In genomic region chr2:131118968-131119574, GRCm38 (mm10) we compare ENCODE assay signal across 22 mouse cellular contexts. TPM values are rescaled to one million over a fixed set of nuclear protein-coding genes. Genes with fewer than 3 reads are reported as not detected.
A peak's percentile ranks its signal among the peaks of the same experiment; 100 is the strongest.
DNase-seq lines count a peak whose midpoint lies in the region; ATAC-seq and TF ChIP-seq lines count a peak whose summit lies in the region.
"Had no signal": no experiment of that assay in that cellular context is flagged by ENCODE, and none has a peak within 500 bp of the region (broad histone marks: within the 10 kb centered on the region; RNA-seq: fewer than 3 reads in every experiment).

No protein-coding gene starts in this region.

- ATAC-seq in intestine, embryonic 15.5 days: peak; percentile 75; the same call in 1 of the 2 replicates
- ATAC-seq in intestine, postnatal 0 days: no peak
- peak; percentile 63; the same call in 1 of the 2 replicates for ATAC-seq in kidney, postnatal 0 days (replicated peaks; ENCODE audit: low FRiP score, low read depth)
- ATAC-seq in intestine, embryonic 16.5 days: peak; percentile 83
- peak; percentile 89 for ATAC-seq in stomach, embryonic 15.5 days (ENCODE audit: insufficient read depth, low FRiP score, low read depth)
- ATAC-seq: activated CD4-positive, CD25-positive, alpha-beta regulatory T cell, adult 4 months; forebrain, embryonic 15.5 days; Patski had no signal

- no peak overlapping the region for H3K9ac ChIP-seq in intestine, embryonic 15.5 days
- H3K9ac ChIP-seq in intestine, postnatal 0 days (ENCODE audit: low read depth, low read length): no peak overlapping the region
- no peak overlapping the region for H3K9ac ChIP-seq in kidney, postnatal 0 days (ENCODE audit: low read depth, low read length)
- no peak overlapping the region for H3K9ac ChIP-seq in intestine, embryonic 16.5 days (ENCODE audit: low read depth, low read length)
- H3K9ac ChIP-seq in stomach, embryonic 15.5 days: no peak overlapping the region
- H3K9ac ChIP-seq: embryonic facial prominence, embryonic 12.5 days; forebrain, embryonic 15.5 days; heart, embryonic 13.5 days; hindbrain, embryonic 12.5 days had no signal

- H3K4me2 ChIP-seq in intestine, embryonic 15.5 days (replicated peaks): no peak overlapping the region
- H3K4me2 ChIP-seq in intestine, postnatal 0 days (replicated peaks; ENCODE audit: low read depth): no peak overlapping the region
- no peak overlapping the region for H3K4me2 ChIP-seq in kidney, postnatal 0 days (ENCODE audit: low read length)
- no peak overlapping the region for H3K4me2 ChIP-seq in intestine, embryonic 16.5 days (ENCODE audit: low read depth, low read length)
- H3K4me2 ChIP-seq in stomach, embryonic 15.5 days: no peak overlapping the region
- H3K4me2 ChIP-seq: embryonic facial prominence, embryonic 12.5 days; forebrain, embryonic 15.5 days; heart, embryonic 13.5 days; hindbrain, embryonic 12.5 days had no signal

- H3K9me3 ChIP-seq in intestine, embryonic 15.5 days: no peaks in the 10 kb centered on the region
- no peaks in the 10 kb centered on the region for H3K9me3 ChIP-seq in intestine, postnatal 0 days (ENCODE audit: control insufficient read depth)
- no peaks in the 10 kb centered on the region for H3K9me3 ChIP-seq in kidney, postnatal 0 days (replicated peaks; ENCODE audit: low read length)
- no peaks in the 10 kb centered on the region for H3K9me3 ChIP-seq in intestine, embryonic 16.5 days (ENCODE audit: control insufficient read depth, low read length)
- H3K9me3 ChIP-seq in stomach, embryonic 15.5 days: no peaks in the 10 kb centered on the region
- H3K9me3 ChIP-seq: embryonic facial prominence, embryonic 12.5 days; forebrain, embryonic 15.5 days; heart, embryonic 13.5 days; hindbrain, embryonic 12.5 days had no signal

- H3K4me1 ChIP-seq in intestine, embryonic 15.5 days (replicated peaks): no peaks in the 10 kb centered on the region
- H3K4me1 ChIP-seq in intestine, postnatal 0 days (replicated peaks; ENCODE audit: control insufficient read depth, insufficient read depth, low read length): no peaks in the 10 kb centered on the region
- no peaks in the 10 kb centered on the region for H3K4me1 ChIP-seq in kidney, postnatal 0 days (replicated peaks; ENCODE audit: insufficient read depth, low read length)
- no peaks in the 10 kb centered on the region for H3K4me1 ChIP-seq in intestine, embryonic 16.5 days (ENCODE audit: control insufficient read depth, insufficient read depth, low read length)
- H3K4me1 ChIP-seq in stomach, embryonic 15.5 days: no peaks in the 10 kb centered on the region; the same call in 1 of the 2 replicates
- H3K4me1 ChIP-seq: embryonic facial prominence, embryonic 12.5 days; forebrain, embryonic 15.5 days; heart, embryonic 13.5 days; hindbrain, embryonic 12.5 days had no signal

- WGBS in intestine, embryonic 15.5 days: 55% methylated on average over 2 of the region's 2 CpGs
- 65% methylated on average over 2 of the region's 2 CpGs for WGBS in intestine, postnatal 0 days
- 77% methylated on average over 2 of the region's 2 CpGs for WGBS in kidney, postnatal 0 days
- WGBS in intestine, embryonic 16.5 days: 58% methylated on average over 2 of the region's 2 CpGs
- WGBS in stomach, embryonic 15.5 days: 68% methylated on average over 2 of the region's 2 CpGs

- no peak for TF ChIP-seq CTCF in intestine, postnatal 0 days (IDR thresholded peaks at IDR 0.05; ENCODE audit: low read depth)
- no peak for TF ChIP-seq CTCF in kidney, postnatal 0 days (IDR thresholded peaks at IDR 0.05; ENCODE audit: low read depth)

- H3K27ac ChIP-seq in intestine, embryonic 15.5 days: no peak overlapping the region
- no peak overlapping the region for H3K27ac ChIP-seq in intestine, postnatal 0 days (ENCODE audit: low read depth, low read length)
- no peak overlapping the region for H3K27ac ChIP-seq in kidney, postnatal 0 days
- H3K27ac ChIP-seq in intestine, embryonic 16.5 days (ENCODE audit: low read length): no peak overlapping the region
- H3K27ac ChIP-seq in stomach, embryonic 15.5 days: no peak overlapping the region
- H3K27ac ChIP-seq: embryonic facial prominence, embryonic 12.5 days; forebrain, embryonic 15.5 days; heart, embryonic 13.5 days; hindbrain, embryonic 12.5 days had no signal

- DNase-seq in kidney, postnatal 0 days (ENCODE audit: low spot score): peak; percentile 84
- DNase-seq in kidney, postnatal 36 days: no peak
- no peak for DNase-seq in thymus, postnatal 4 days
- DNase-seq: adrenal gland, postnatal 14 days; cerebellum, adult 11-12 months; cerebellum, adult 9-10 months; cerebellum, postnatal 25 days; heart, postnatal 36 days had no signal

- H3K27me3 ChIP-seq in intestine, embryonic 15.5 days (replicated peaks): no peaks in the 10 kb centered on the region
- no peaks in the 10 kb centered on the region for H3K27me3 ChIP-seq in intestine, postnatal 0 days (replicated peaks; ENCODE audit: control insufficient read depth, insufficient read depth, low read length)
- H3K27me3 ChIP-seq in kidney, postnatal 0 days (ENCODE audit: insufficient read depth, low read length): no peaks in the 10 kb centered on the region
- H3K27me3 ChIP-seq in intestine, embryonic 16.5 days (replicated peaks; ENCODE audit: control insufficient read depth, insufficient read depth, low read length): no peaks in the 10 kb centered on the region
- no peaks in the 10 kb centered on the region for H3K27me3 ChIP-seq in stomach, embryonic 15.5 days (replicated peaks)
- H3K27me3 ChIP-seq: embryonic facial prominence, embryonic 12.5 days; forebrain, embryonic 15.5 days; heart, embryonic 13.5 days; hindbrain, embryonic 12.5 days had no signal

- no peaks in the 10 kb centered on the region for H3K36me3 ChIP-seq in intestine, embryonic 15.5 days
- no peaks in the 10 kb centered on the region for H3K36me3 ChIP-seq in intestine, postnatal 0 days (ENCODE audit: control insufficient read depth, insufficient read depth)
- H3K36me3 ChIP-seq in kidney, postnatal 0 days (ENCODE audit: insufficient read depth, low read length): no peaks in the 10 kb centered on the region
- no peaks in the 10 kb centered on the region for H3K36me3 ChIP-seq in intestine, embryonic 16.5 days (ENCODE audit: control insufficient read depth, insufficient read depth, low read length)
- H3K36me3 ChIP-seq in stomach, embryonic 15.5 days: no peaks in the 10 kb centered on the region
- H3K36me3 ChIP-seq: embryonic facial prominence, embryonic 12.5 days; forebrain, embryonic 15.5 days; heart, embryonic 13.5 days; hindbrain, embryonic 12.5 days had no signal

- H3K4me3 ChIP-seq in intestine, embryonic 15.5 days (replicated peaks): no peak overlapping the region
- no peak overlapping the region for H3K4me3 ChIP-seq in intestine, postnatal 0 days (ENCODE audit: low read depth, low read length)
- H3K4me3 ChIP-seq in kidney, postnatal 0 days (replicated peaks; ENCODE audit: low read depth, low read length): no peak overlapping the region
- no peak overlapping the region for H3K4me3 ChIP-seq in intestine, embryonic 16.5 days (ENCODE audit: low read length)
- H3K4me3 ChIP-seq in stomach, embryonic 15.5 days (replicated peaks): no peak overlapping the region
- H3K4me3 ChIP-seq: embryonic facial prominence, embryonic 12.5 days; forebrain, embryonic 15.5 days; heart, embryonic 13.5 days; hindbrain, embryonic 12.5 days had no signal

RNA-seq across cellular contexts. Expression of gene Hspa12b, which starts 8.0 kb away (rescaled TPM):
- 9.1 and 9.7 TPM in 2 replicates for polyA plus RNA-seq in intestine, embryonic 15.5 days (2015; fragmentation: Nextera tagmentation; extraction: Ambion mirVana)
- polyA plus RNA-seq in intestine, postnatal 0 days (2015; fragmentation: Nextera tagmentation; extraction: Ambion mirVana): 2.1 and 2.3 TPM in 2 replicates
- 9.4 and 9.8 TPM in 2 replicates for polyA plus RNA-seq in kidney, postnatal 0 days (2015; fragmentation: Nextera tagmentation; extraction: Ambion mirVana)
- 8.3 and 8.4 TPM in 2 replicates for polyA plus RNA-seq in intestine, embryonic 16.5 days (2015; fragmentation: Nextera tagmentation; extraction: Ambion mirVana)
- polyA plus RNA-seq in stomach, embryonic 15.5 days (2015; fragmentation: Nextera tagmentation; extraction: Ambion mirVana): 16.9 TPM in 2 replicates

RNA-seq across cellular contexts. Expression of gene Gm11037, which starts 14.2 kb away (rescaled TPM):
- not detected in 2 replicates for polyA plus RNA-seq in intestine, embryonic 15.5 days (2015; fragmentation: Nextera tagmentation; extraction: Ambion mirVana)
- not detected in 2 replicates for polyA plus RNA-seq in intestine, postnatal 0 days (2015; fragmentation: Nextera tagmentation; extraction: Ambion mirVana)
- not detected in 2 replicates for polyA plus RNA-seq in kidney, postnatal 0 days (2015; fragmentation: Nextera tagmentation; extraction: Ambion mirVana)
- not detected in 2 replicates for polyA plus RNA-seq in intestine, embryonic 16.5 days (2015; fragmentation: Nextera tagmentation; extraction: Ambion mirVana)
- not detected in 2 replicates for polyA plus RNA-seq in stomach, embryonic 15.5 days (2015; fragmentation: Nextera tagmentation; extraction: Ambion mirVana)
- polyA plus RNA-seq: activated CD4-positive, CD25-positive, alpha-beta regulatory T cell, adult 4 months; cortical plate, adult 2 months; embryonic facial prominence, embryonic 12.5 days; forebrain, embryonic 11.5 days; forebrain, embryonic 15.5 days; gonadal fat pad, adult 2 months; heart, embryonic 13.5 days; heart, postnatal 0 days; hindbrain, embryonic 12.5 days; Patski had no signal

RNA-seq across cellular contexts. Expression of gene Siglec1, which starts 32.5 kb away (rescaled TPM):
- 0.24 and 0.35 TPM in 2 replicates for polyA plus RNA-seq in intestine, embryonic 15.5 days (2015; fragmentation: Nextera tagmentation; extraction: Ambion mirVana)
- polyA plus RNA-seq in intestine, postnatal 0 days (2015; fragmentation: Nextera tagmentation; extraction: Ambion mirVana): 0.20 and 0.30 TPM in 2 replicates
- polyA plus RNA-seq in kidney, postnatal 0 days (2015; fragmentation: Nextera tagmentation; extraction: Ambion mirVana): 0.33 and 0.41 TPM in 2 replicates
- polyA plus RNA-seq in intestine, embryonic 16.5 days (2015; fragmentation: Nextera tagmentation; extraction: Ambion mirVana): 0.29 and 0.37 TPM in 2 replicates
- polyA plus RNA-seq in stomach, embryonic 15.5 days (2015; fragmentation: Nextera tagmentation; extraction: Ambion mirVana): 0.40 and 0.48 TPM in 2 replicates
- polyA plus RNA-seq: activated CD4-positive, CD25-positive, alpha-beta regulatory T cell, adult 4 months had no signal

RNA-seq across cellular contexts. Expression of gene 1700037H04Rik, which starts 40.8 kb away (rescaled TPM):
- polyA plus RNA-seq in intestine, embryonic 15.5 days (2015; fragmentation: Nextera tagmentation; extraction: Ambion mirVana): 98.6 and 110 TPM in 2 replicates
- 145 and 164 TPM in 2 replicates for polyA plus RNA-seq in intestine, postnatal 0 days (2015; fragmentation: Nextera tagmentation; extraction: Ambion mirVana)
- polyA plus RNA-seq in kidney, postnatal 0 days (2015; fragmentation: Nextera tagmentation; extraction: Ambion mirVana): 84.8 and 91.5 TPM in 2 replicates
- polyA plus RNA-seq in intestine, embryonic 16.5 days (2015; fragmentation: Nextera tagmentation; extraction: Ambion mirVana): 138 and 160 TPM in 2 replicates
- polyA plus RNA-seq in stomach, embryonic 15.5 days (2015; fragmentation: Nextera tagmentation; extraction: Ambion mirVana): 74.2 and 75.0 TPM in 2 replicates

RNA-seq across cellular contexts. Expression of gene Adam33, which starts 55.5 kb away (rescaled TPM):
- 3.3 and 4.0 TPM in 2 replicates for polyA plus RNA-seq in intestine, embryonic 15.5 days (2015; fragmentation: Nextera tagmentation; extraction: Ambion mirVana)
- polyA plus RNA-seq in intestine, postnatal 0 days (2015; fragmentation: Nextera tagmentation; extraction: Ambion mirVana): 2.7 and 5.1 TPM in 2 replicates
- polyA plus RNA-seq in kidney, postnatal 0 days (2015; fragmentation: Nextera tagmentation; extraction: Ambion mirVana): 1.1 and 1.9 TPM in 2 replicates
- 5.3 TPM in 2 replicates for polyA plus RNA-seq in intestine, embryonic 16.5 days (2015; fragmentation: Nextera tagmentation; extraction: Ambion mirVana)
- polyA plus RNA-seq in stomach, embryonic 15.5 days (2015; fragmentation: Nextera tagmentation; extraction: Ambion mirVana): 7.4 and 8.0 TPM in 2 replicates
- polyA plus RNA-seq: activated CD4-positive, CD25-positive, alpha-beta regulatory T cell, adult 4 months had no signal
